In the genomic region with DNA sequence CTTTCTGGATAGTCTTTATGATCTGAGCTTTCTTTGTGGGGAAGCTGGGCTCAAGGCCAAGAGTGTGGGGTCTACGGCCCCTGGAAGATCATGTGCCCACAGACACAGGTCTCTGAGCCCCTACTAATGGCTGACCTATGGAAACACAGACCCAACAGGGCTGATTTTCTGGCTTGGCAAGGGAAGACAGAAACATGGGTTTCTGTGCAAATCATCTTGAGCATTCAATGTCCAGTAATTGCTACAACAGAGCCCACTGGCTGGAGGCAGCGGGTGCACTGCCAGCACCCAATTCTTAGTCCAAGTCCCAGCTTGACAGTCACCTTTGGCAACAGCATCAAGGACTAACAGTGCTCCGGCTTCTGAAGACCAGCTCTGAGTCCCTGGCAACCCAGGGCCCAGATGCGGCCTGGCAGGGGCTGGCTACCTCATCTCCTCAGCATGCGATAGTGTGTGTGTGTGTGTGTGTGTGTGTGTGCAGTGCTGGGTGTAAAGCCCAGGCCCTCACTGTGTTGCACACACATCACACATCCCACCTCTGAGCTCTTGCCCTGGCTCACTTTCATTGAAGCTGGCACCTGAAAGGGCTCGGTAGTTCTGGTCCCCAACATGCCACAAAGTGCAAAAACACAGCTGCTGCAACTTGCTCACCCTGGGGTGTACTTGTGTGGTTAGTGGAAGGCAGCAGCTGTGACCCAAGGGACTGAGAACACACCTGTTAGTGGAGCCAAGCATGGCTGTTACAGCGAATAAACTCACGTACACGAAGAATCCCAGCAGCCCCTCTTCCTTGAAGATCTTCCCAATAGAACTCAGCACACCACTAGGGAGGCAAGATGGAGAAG, we compare ENCODE assay signal across 9 mouse cellular contexts. TPM values are rescaled to one million over a fixed set of nuclear protein-coding genes. Genes with fewer than 3 reads are reported as not detected.
DNase-seq lines count a peak whose midpoint lies in the region; ATAC-seq lines count a peak whose summit lies in the region.
"Had no signal": no experiment of that assay in that cellular context is flagged by ENCODE, and none has a peak within 500 bp of the region (broad histone marks: within the 10 kb centered on the region; RNA-seq: fewer than 3 reads in every experiment).

No protein-coding gene starts in this region.

- H3K27ac ChIP-seq in heart, embryonic 12.5 days (ENCODE audit: poor library complexity, severe bottlenecking) = 0 out of 2 replicates have a peak overlapping the region, but pooled peaks have one; percentile 21
- H3K27ac ChIP-seq in lung, embryonic 15.5 days = peak overlapping the region; percentile 72; the same call in 1 of the 2 replicates
- H3K27ac ChIP-seq in forebrain, embryonic 14.5 days (ENCODE audit: low read depth, low read length) = peak overlapping the region; percentile 67
- peak overlapping the region; percentile 50; the same call in 1 of the 2 replicates for H3K27ac ChIP-seq in stomach, embryonic 16.5 days (ENCODE audit: low read length)
- H3K27ac ChIP-seq: liver, embryonic 14.5 days had no signal

- no peak overlapping the region for H3K4me2 ChIP-seq in heart, embryonic 12.5 days
- H3K4me2 ChIP-seq in lung, embryonic 15.5 days = no peak overlapping the region
- H3K4me2 ChIP-seq in forebrain, embryonic 14.5 days (ENCODE audit: low read length) = no peak overlapping the region
- H3K4me2 ChIP-seq in stomach, embryonic 16.5 days (ENCODE audit: low read depth, low read length) = no peak overlapping the region

- H3K9me3 ChIP-seq in heart, embryonic 12.5 days (replicated peaks) = no peaks in the 10 kb centered on the region
- H3K9me3 ChIP-seq in lung, embryonic 15.5 days = no peaks in the 10 kb centered on the region
- no peaks in the 10 kb centered on the region for H3K9me3 ChIP-seq in forebrain, embryonic 14.5 days (replicated peaks; ENCODE audit: control insufficient read depth, low read length)
- no peaks in the 10 kb centered on the region for H3K9me3 ChIP-seq in stomach, embryonic 16.5 days (replicated peaks; ENCODE audit: control insufficient read depth, low read length)

- peaks cover 81% of the 10 kb centered on the region for H3K36me3 ChIP-seq in heart, embryonic 12.5 days
- peaks cover 78% of the 10 kb centered on the region for H3K36me3 ChIP-seq in lung, embryonic 15.5 days
- peaks cover 89% of the 10 kb centered on the region for H3K36me3 ChIP-seq in forebrain, embryonic 14.5 days (ENCODE audit: control insufficient read depth, insufficient read depth, low read length)
- peaks cover 33% of the 10 kb centered on the region for H3K36me3 ChIP-seq in stomach, embryonic 16.5 days (ENCODE audit: control insufficient read depth, insufficient read depth, low read length)

- no peak overlapping the region for H3K9ac ChIP-seq in heart, embryonic 12.5 days
- H3K9ac ChIP-seq in lung, embryonic 15.5 days = no peak overlapping the region
- no peak overlapping the region for H3K9ac ChIP-seq in forebrain, embryonic 14.5 days (ENCODE audit: low read length)
- no peak overlapping the region for H3K9ac ChIP-seq in stomach, embryonic 16.5 days (ENCODE audit: low read length)
- H3K9ac ChIP-seq: liver, embryonic 14.5 days had no signal

- 93% methylated on average over 9 of the region's 9 CpGs for WGBS in heart, embryonic 12.5 days
- WGBS in lung, embryonic 15.5 days = 87% methylated on average over 9 of the region's 9 CpGs
- 70% methylated on average over 9 of the region's 9 CpGs for WGBS in forebrain, embryonic 14.5 days
- WGBS in stomach, embryonic 16.5 days = 83% methylated on average over 9 of the region's 9 CpGs

- peaks cover 29% of the 10 kb centered on the region for H3K4me1 ChIP-seq in heart, embryonic 12.5 days (replicated peaks)
- peaks cover 44% of the 10 kb centered on the region for H3K4me1 ChIP-seq in lung, embryonic 15.5 days
- peaks cover 5% of the 10 kb centered on the region for H3K4me1 ChIP-seq in forebrain, embryonic 14.5 days (ENCODE audit: control insufficient read depth, insufficient read depth, low read length)
- H3K4me1 ChIP-seq in stomach, embryonic 16.5 days (ENCODE audit: control insufficient read depth, insufficient read depth, low read length) = peaks cover 25% of the 10 kb centered on the region

- no peak for DNase-seq in heart, adult 18-20 months
- no peak for DNase-seq in lung, postnatal 25 days (ENCODE audit: low spot score)
- DNase-seq in forebrain, embryonic 14.5 days (ENCODE audit: low spot score) = peak; percentile 75
- no peak for DNase-seq in layer of hippocampus, adult 8-10 months (ENCODE audit: low spot score in 2 of 2)

- no peak for ATAC-seq in heart, embryonic 12.5 days (ENCODE audit: insufficient number of reproducible peaks, low FRiP score)
- ATAC-seq in lung, embryonic 15.5 days (ENCODE audit: borderline replicate concordance, extremely low read depth, low FRiP score, low TSS enrichment) = no peak
- peak; percentile 65 for ATAC-seq in forebrain, embryonic 14.5 days
- ATAC-seq in stomach, embryonic 16.5 days (ENCODE audit: insufficient read depth, low FRiP score) = no peak
- ATAC-seq in inflammation-experienced regulatory T-cells, adult 6 months = no peak

- no peaks in the 10 kb centered on the region for H3K27me3 ChIP-seq in heart, embryonic 12.5 days (replicated peaks)
- no peaks in the 10 kb centered on the region for H3K27me3 ChIP-seq in lung, embryonic 15.5 days
- no peaks in the 10 kb centered on the region for H3K27me3 ChIP-seq in forebrain, embryonic 14.5 days (replicated peaks; ENCODE audit: control insufficient read depth, insufficient read depth, low read length)
- H3K27me3 ChIP-seq in stomach, embryonic 16.5 days (ENCODE audit: control insufficient read depth, insufficient read depth, low read length) = no peaks in the 10 kb centered on the region

- H3K4me3 ChIP-seq in heart, embryonic 12.5 days = no peak overlapping the region
- no peak overlapping the region for H3K4me3 ChIP-seq in lung, embryonic 15.5 days
- H3K4me3 ChIP-seq in forebrain, embryonic 14.5 days (ENCODE audit: low read depth, low read length) = no peak overlapping the region
- no peak overlapping the region for H3K4me3 ChIP-seq in stomach, embryonic 16.5 days (replicated peaks; ENCODE audit: low read length)

RNA-seq across cellular contexts. Expression of gene Mtch1, which starts 9.5 kb away (rescaled TPM):
- 317 and 330 TPM in 2 replicates for polyA plus RNA-seq in heart, embryonic 12.5 days (2016; fragmentation: Nextera tagmentation; extraction: Ambion mirVana)
- total RNA-seq in heart, adult 18-20 months (2021) = 100 to 1,000 TPM; 193 to 203 TPM
- 341 and 343 TPM in 2 replicates for polyA plus RNA-seq in lung, embryonic 15.5 days (2015; fragmentation: Nextera tagmentation; extraction: Ambion mirVana)
- polyA plus RNA-seq in forebrain, embryonic 14.5 days (2014; fragmentation: Nextera tagmentation; extraction: Ambion mirVana) = 418 and 521 TPM in 2 replicates
- 91.7 and 102 TPM in 2 replicates for polyA plus RNA-seq in stomach, embryonic 16.5 days (2015; fragmentation: Nextera tagmentation; extraction: Ambion mirVana)
- 100 to 1,000 TPM; 562 to 622 (median 577) TPM for total RNA-seq in layer of hippocampus, adult 8-10 months (2022)
- 10 to 100 TPM; 13.4 to 15.9 (median 13.4) TPM for polyA plus RNA-seq in inflammation-experienced regulatory T-cells, adult 6 months (2017; shearing (Covaris generic))

RNA-seq across cellular contexts. Expression of gene Pi16, which starts 20.7 kb away (rescaled TPM):
- polyA plus RNA-seq in heart, embryonic 12.5 days (2016; fragmentation: Nextera tagmentation; extraction: Ambion mirVana) = 4.0 and 4.5 TPM in 2 replicates
- total RNA-seq in heart, adult 18-20 months (2021) = 10 to 100 TPM; 22.7 to 29.1 TPM
- 1.9 and 2.4 TPM in 2 replicates for polyA plus RNA-seq in lung, embryonic 15.5 days (2015; fragmentation: Nextera tagmentation; extraction: Ambion mirVana)
- 1.2 TPM in 2 replicates for polyA plus RNA-seq in forebrain, embryonic 14.5 days (2014; fragmentation: Nextera tagmentation; extraction: Ambion mirVana)
- 1.8 and 2.6 TPM in 2 replicates for polyA plus RNA-seq in stomach, embryonic 16.5 days (2015; fragmentation: Nextera tagmentation; extraction: Ambion mirVana)
- total RNA-seq in layer of hippocampus, adult 8-10 months (2022) = 1 to 10 TPM in 2 of 4 experiments, under 1 TPM in 2; 0.83 to 1.3 (median 1.1) TPM
- polyA plus RNA-seq in inflammation-experienced regulatory T-cells, adult 6 months (2017; shearing (Covaris generic)) = under 1 TPM; 0.30 to 0.57 (median 0.53) TPM

RNA-seq across cellular contexts. Expression of gene Fgd2, which starts 22.5 kb away (rescaled TPM):
- polyA plus RNA-seq in heart, embryonic 12.5 days (2016; fragmentation: Nextera tagmentation; extraction: Ambion mirVana) = 2.0 and 2.1 TPM in 2 replicates
- total RNA-seq in heart, adult 18-20 months (2021) = 1 to 10 TPM; 1.5 to 2.6 TPM
- 19.1 and 21.7 TPM in 2 replicates for polyA plus RNA-seq in lung, embryonic 15.5 days (2015; fragmentation: Nextera tagmentation; extraction: Ambion mirVana)
- polyA plus RNA-seq in forebrain, embryonic 14.5 days (2014; fragmentation: Nextera tagmentation; extraction: Ambion mirVana) = 3.4 and 6.1 TPM in 2 replicates
- polyA plus RNA-seq in stomach, embryonic 16.5 days (2015; fragmentation: Nextera tagmentation; extraction: Ambion mirVana) = 12.1 and 13.1 TPM in 2 replicates
- 10 to 100 TPM in 2 of 4 experiments, 1 to 10 TPM in 2; 5.5 to 13.8 (median 10.3) TPM for total RNA-seq in layer of hippocampus, adult 8-10 months (2022)
- 1 to 10 TPM in 2 of 3 experiments, not detected in 1; 1.5 to 3.3 TPM for polyA plus RNA-seq in inflammation-experienced regulatory T-cells, adult 6 months (2017; shearing (Covaris generic))

Comparison
In these comparisons a context has a peak if more than half of its experiments do, and no peak if none do; other contexts are left out.
1. H3K27ac ChIP-seq: peak in every context shown above with its lines; median percentile 72 in lung, embryonic 15.5 days; 67 in forebrain, embryonic 14.5 days; 50 in stomach, embryonic 16.5 days; 21 in heart, embryonic 12.5 days.